Mouse (Mus musculus): ENCODE data around the gene 4930558K02Rik.

DNA sequence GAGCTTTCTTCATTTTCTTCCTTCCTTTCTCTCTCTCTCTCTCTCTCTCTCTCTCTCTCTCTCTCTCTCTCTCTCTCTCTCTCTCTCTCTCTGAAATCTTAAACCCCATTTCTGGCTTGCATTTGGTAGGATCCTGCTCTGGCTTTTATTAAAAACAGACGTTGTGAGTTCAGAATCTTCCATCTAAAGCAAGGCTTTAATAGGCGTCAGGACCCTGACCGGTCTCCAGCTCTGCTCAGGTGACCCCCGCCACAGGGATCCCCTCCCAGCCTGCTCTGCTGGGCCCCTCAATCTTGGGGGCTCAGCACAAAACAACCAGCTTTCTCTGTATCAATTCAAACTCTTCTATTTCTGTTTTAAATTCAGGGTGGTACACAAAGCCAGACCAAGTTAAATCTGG, 28.8 kb upstream of the 4930558K02Rik start:
- TF ChIP-seq CTCF (IDR thresholded peaks at IDR 0.05; ENCODE audit: borderline replicate concordance, insufficient read depth, low read depth, low read length) (no peak), POLR2A (IDR thresholded peaks at IDR 0.05; ENCODE audit: borderline replicate concordance, insufficient read depth, low read length) (no peak)
